Mouse (Mus musculus) midbrain, embryonic 11.5 days (tissue): ENCODE measurements around the gene Slco2b1. TPM values are rescaled to one million over a fixed set of nuclear protein-coding genes. Genes with fewer than 3 reads are reported as not detected.
"Not testable (repeated sequence)": the region's sequence is repeated elsewhere in the genome, so short reads cannot be mapped to it uniquely, and the experiment has no call there.

Experiments
- ATAC-seq: fragments of 200-750 bp; cut with Nextera tagmentation; 2 replicates; pipeline ENCODE4 v1.8.0; 2017; ENCODE audit warnings: moderate TSS enrichment, moderate library complexity; ENCODE audit not compliant: low FRiP score
- DNase-seq: peaks from one replicate; pipeline ENCODE4 v3.0.0; 2015; ENCODE audit warnings: low spot score; ENCODE audit errors: missing footprints
- H3K27ac ChIP-seq: fragments of 300-500 bp; sonication (generic); 2 replicates; pipeline ENCODE4 v1.5.1; 2014; ENCODE audit warnings: low read depth, low read length
- H3K27me3 ChIP-seq: fragments of 300-500 bp; sonication (generic); 2 replicates; pipeline ENCODE4 v1.6.1; 2014; ENCODE audit warnings: mild to moderate bottlenecking, low read length, moderate library complexity, mixed read lengths; ENCODE audit not compliant: control insufficient read depth, insufficient read depth
- H3K36me3 ChIP-seq: fragments of 300-500 bp; sonication (generic); 2 replicates; pipeline ENCODE4 v1.6.1; 2014; ENCODE audit warnings: mild to moderate bottlenecking, low read length, moderate library complexity, mixed read lengths; ENCODE audit not compliant: control insufficient read depth, insufficient read depth
- H3K4me1 ChIP-seq: fragments of 300-500 bp; sonication (generic); 2 replicates; pipeline ENCODE4 v1.6.1; 2014; ENCODE audit warnings: low read length; ENCODE audit not compliant: control insufficient read depth, insufficient read depth
- H3K4me2 ChIP-seq: fragments of 300-500 bp; sonication (generic); 2 replicates; pipeline ENCODE4 v1.6.1; 2014; ENCODE audit warnings: mild to moderate bottlenecking, moderate library complexity
- H3K4me3 ChIP-seq: fragments of 300-500 bp; sonication (generic); 2 replicates; pipeline ENCODE4 v1.5.1; 2014; ENCODE audit warnings: low read depth, low read length
- H3K9ac ChIP-seq: fragments of 300-500 bp; sonication (generic); 2 replicates; pipeline ENCODE4 v1.6.1; 2014; ENCODE audit warnings: low read length
- H3K9me3 ChIP-seq: fragments of 300-500 bp; sonication (generic); 2 replicates; pipeline ENCODE4 v1.6.1; 2016; ENCODE audit warnings: low read length; ENCODE audit not compliant: control insufficient read depth
- WGBS: fragments of 180-500 bp; shearing (Covaris S2); extraction: QIAGEN DNeasy Blood & Tissue Kit; methylation state at CpG from one replicate; pipeline ENCODE4 v1.1.7; 2014; 5-methylcytosine and 5-hydroxymethylcytosine counted together
- polyA plus RNA-seq: library from polyadenylated mRNA; unstranded; fragments of >200 nt; fragmentation: Nextera tagmentation; extraction: Ambion mirVana; gene quantifications from 2 replicates; pipeline ENCODE4 v1.2.1, GENCODE M21; 2014

Slco2b1 gene
- polyA plus RNA-seq, 1 experiment from 2014 or later: 2.5 TPM

DNA sequence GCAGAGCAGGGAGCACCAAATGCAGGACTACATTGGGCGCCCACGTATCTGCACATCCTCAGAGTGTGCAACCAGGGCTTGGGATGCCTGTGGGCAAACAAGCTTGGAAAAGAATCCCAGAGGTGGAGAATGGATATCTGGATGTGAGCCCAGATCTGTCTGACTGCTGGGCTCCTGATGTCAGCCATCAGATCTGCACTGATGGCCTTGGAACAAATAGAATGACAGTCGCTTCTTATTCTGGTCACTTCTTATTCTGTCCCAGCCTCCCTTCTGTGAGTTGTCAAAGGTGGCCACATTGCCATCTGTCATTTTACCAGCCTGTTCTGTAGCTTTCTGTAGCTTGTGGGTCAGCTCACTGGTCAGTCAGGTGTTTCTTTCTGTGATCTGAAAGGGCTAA, 12.6 kb downstream of the Slco2b1 start:
- H3K36me3 ChIP-seq: no peaks in the 10 kb centered on the region
- H3K27ac ChIP-seq: no peak overlapping the region
- ATAC-seq (no peak), DNase-seq (no peak)
- 83% methylated on average over 3 of the region's 3 CpGs for WGBS
- no peak overlapping the region for H3K4me3 ChIP-seq
- no peak overlapping the region for H3K9ac ChIP-seq
- H3K4me2 ChIP-seq: no peak overlapping the region
- H3K4me1 ChIP-seq: peaks cover 4% of the 10 kb centered on the region; the same call in 1 of the 2 replicates
- no peaks in the 10 kb centered on the region for H3K9me3 ChIP-seq
- H3K27me3 ChIP-seq: no peaks in the 10 kb centered on the region

GRCm38 (mm10) chr7:99695471-99696057, 15.6 kb downstream of the Slco2b1 start:
- Histone ChIP-seq H3K27me3 (no peaks in the 10 kb centered on the region), H3K27ac (no peak overlapping the region), H3K9ac (no peak overlapping the region), H3K9me3 (no peaks in the 10 kb centered on the region), H3K36me3 (no peaks in the 10 kb centered on the region), H3K4me2 (no peak overlapping the region), H3K4me3 (no peak overlapping the region), H3K4me1 (no peaks in the 10 kb centered on the region)
- no peak for DNase-seq
- 81% methylated on average over 8 of the region's 8 CpGs for WGBS
- no peak for ATAC-seq

GRCm38 (mm10) chr7:99694424-99694823, 16.7 kb downstream of the Slco2b1 start:
- not testable (repeated sequence) for H3K9ac ChIP-seq, H3K4me1 ChIP-seq, H3K9me3 ChIP-seq, H3K4me2 ChIP-seq, H3K27ac ChIP-seq, ATAC-seq, H3K27me3 ChIP-seq, H3K36me3 ChIP-seq, H3K4me3 ChIP-seq
- DNase-seq: peak; percentile 1
- WGBS: 89% methylated on average over 4 of the region's 5 CpGs

DNA sequence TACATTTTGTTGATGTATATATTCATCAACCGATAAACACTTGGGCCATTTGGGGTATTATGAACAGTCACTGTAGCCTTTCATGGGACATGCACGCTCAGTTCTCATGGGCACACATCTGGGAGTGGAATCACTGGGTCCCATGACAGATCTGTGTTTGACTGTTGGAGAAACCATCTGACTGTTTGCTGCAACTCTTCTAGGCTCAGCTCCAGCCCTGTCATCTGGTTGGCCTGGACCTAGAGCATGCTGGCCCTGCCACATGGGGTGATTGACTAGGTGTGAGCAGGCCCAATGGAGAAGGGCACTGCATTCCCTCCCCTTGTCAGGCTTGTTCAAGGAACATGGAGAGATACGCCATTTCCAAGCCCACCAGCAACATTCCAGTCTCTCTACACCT, 17.2 kb downstream of the Slco2b1 start:
- no peak overlapping the region for H3K9ac ChIP-seq
- H3K27ac ChIP-seq: no peak overlapping the region
- no peaks in the 10 kb centered on the region for H3K4me1 ChIP-seq
- no peaks in the 10 kb centered on the region for H3K9me3 ChIP-seq
- no peaks in the 10 kb centered on the region for H3K36me3 ChIP-seq
- no peak overlapping the region for H3K4me3 ChIP-seq
- no peaks in the 10 kb centered on the region for H3K27me3 ChIP-seq
- ATAC-seq (no peak), DNase-seq (peak; percentile 75)
- WGBS: 92% methylated on average over 3 of the region's 3 CpGs
- no peak overlapping the region for H3K4me2 ChIP-seq

DNA sequence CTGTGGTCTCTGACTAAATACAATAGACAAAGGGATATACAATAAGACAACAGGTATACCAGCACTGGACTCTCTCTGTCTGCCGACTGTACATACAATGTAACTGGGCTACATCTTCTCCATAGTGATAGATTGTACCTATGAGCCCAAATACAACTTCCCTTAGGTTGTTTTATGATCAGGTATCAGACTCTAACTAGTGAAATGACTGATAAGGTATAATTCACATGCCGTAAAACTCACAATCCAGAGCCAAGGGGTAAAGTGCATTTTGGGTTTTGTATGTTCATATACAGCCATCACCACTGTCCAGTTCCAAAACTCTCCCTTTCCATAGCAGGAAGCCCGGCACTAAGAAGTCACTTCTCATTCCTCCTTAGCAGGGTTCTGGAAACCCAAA, 17.8 kb downstream of the Slco2b1 start:
- WGBS: 83% methylated on average over 3 of the region's 3 CpGs
- no peak overlapping the region for H3K27ac ChIP-seq
- no peaks in the 10 kb centered on the region for H3K9me3 ChIP-seq
- H3K4me3 ChIP-seq: no peak overlapping the region
- H3K4me2 ChIP-seq: no peak overlapping the region
- no peaks in the 10 kb centered on the region for H3K27me3 ChIP-seq
- no peaks in the 10 kb centered on the region for H3K36me3 ChIP-seq
- ATAC-seq (no peak), DNase-seq (no peak)
- H3K4me1 ChIP-seq: no peaks in the 10 kb centered on the region
- no peak overlapping the region for H3K9ac ChIP-seq

- DNase-seq (peak; percentile 67), ATAC-seq (no peak)
- H3K4me2 ChIP-seq: no peak overlapping the region
- H3K4me3 ChIP-seq: no peak overlapping the region
- no peaks in the 10 kb centered on the region for H3K4me1 ChIP-seq
- no peak overlapping the region for H3K9ac ChIP-seq
- WGBS: 33% methylated on average over 3 of the region's 3 CpGs
- H3K9me3 ChIP-seq: no peaks in the 10 kb centered on the region
- H3K36me3 ChIP-seq: no peaks in the 10 kb centered on the region
- H3K27ac ChIP-seq: no peak overlapping the region
- no peaks in the 10 kb centered on the region for H3K27me3 ChIP-seq
Measured at GRCm38 (mm10) chr7:99692396-99692795, 18.7 kb downstream of the Slco2b1 start.

GRCm38 (mm10) chr7:99690819-99691218, 20.3 kb downstream of the Slco2b1 start:
- ATAC-seq: no peak
- Histone ChIP-seq H3K9ac (no peak overlapping the region), H3K4me1 (no peaks in the 10 kb centered on the region), H3K36me3 (no peaks in the 10 kb centered on the region), H3K9me3 (no peaks in the 10 kb centered on the region), H3K27ac (no peak overlapping the region), H3K4me2 (no peak overlapping the region), H3K4me3 (no peak overlapping the region), H3K27me3 (no peaks in the 10 kb centered on the region)
- no peak for DNase-seq
- WGBS: 73% methylated on average over 7 of the region's 7 CpGs

- Histone ChIP-seq H3K4me1 (no peaks in the 10 kb centered on the region), H3K27ac (no peak overlapping the region), H3K36me3 (no peaks in the 10 kb centered on the region), H3K9me3 (no peaks in the 10 kb centered on the region), H3K4me2 (no peak overlapping the region), H3K27me3 (no peaks in the 10 kb centered on the region), H3K4me3 (no peak overlapping the region), H3K9ac (no peak overlapping the region)
- 76% methylated on average over 4 of the region's 4 CpGs for WGBS
- no peak for DNase-seq
- ATAC-seq: no peak
Measured at GRCm38 (mm10) chr7:99684086-99684485, 27.1 kb downstream of the Slco2b1 start.

DNA sequence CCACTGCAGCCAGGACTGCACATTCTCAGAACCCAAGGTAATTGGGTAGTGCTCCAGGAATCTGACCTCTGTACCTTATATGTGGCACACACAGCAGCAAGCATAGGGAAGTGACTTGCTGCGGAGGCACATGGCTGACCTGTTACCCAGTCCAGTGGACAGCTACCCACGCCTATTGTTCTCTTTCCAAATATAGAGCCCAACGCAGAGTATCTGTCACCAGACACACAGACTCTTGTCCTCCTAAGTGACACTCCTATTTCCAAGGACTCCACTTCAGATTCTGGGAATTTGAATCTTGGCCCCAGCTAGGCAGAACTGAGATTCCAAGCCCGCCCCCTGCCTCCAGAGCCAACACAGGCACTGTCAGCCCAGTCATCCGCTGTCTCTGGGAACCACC, 30.4 kb downstream of the Slco2b1 start:
- no peaks in the 10 kb centered on the region for H3K27me3 ChIP-seq
- DNase-seq (no peak), ATAC-seq (no peak)
- H3K36me3 ChIP-seq: no peaks in the 10 kb centered on the region
- no peak overlapping the region for H3K4me2 ChIP-seq
- no peaks in the 10 kb centered on the region for H3K9me3 ChIP-seq
- no peak overlapping the region for H3K27ac ChIP-seq
- 81% methylated on average over 5 of the region's 5 CpGs for WGBS
- no peak overlapping the region for H3K4me3 ChIP-seq
- H3K9ac ChIP-seq: no peak overlapping the region
- no peaks in the 10 kb centered on the region for H3K4me1 ChIP-seq
